Mouse (Mus musculus): ENCODE data around the gene Abcg2.
A peak's percentile ranks its signal among the peaks of the same experiment; 100 is the strongest.
"Not testable (repeated sequence)": the region's sequence is repeated elsewhere in the genome, so short reads cannot be mapped to it uniquely, and the experiment has no call there.

The Abcg2 gene

GRCm38 (mm10) chr6:58584223-58584622, at the start of gene Abcg2:
Gene Abcg2 (plus strand): TSS chr6:58584523.
- not testable (repeated sequence) for DNase-seq

- not testable (repeated sequence) for DNase-seq
These were observed 44.1 kb upstream of the Abcg2 start for GRCm38 (mm10) chr6:58540263-58540662.

GRCm38 (mm10) chr6:58542852-58543251, 41.5 kb upstream of the Abcg2 start:
- peak; percentile 42 for DNase-seq

- not testable (repeated sequence) for DNase-seq
These were observed 39.4 kb upstream of the Abcg2 start for GRCm38 (mm10) chr6:58544971-58545370.

GRCm38 (mm10) chr6:58546050-58546449, 38.3 kb upstream of the Abcg2 start:
- DNase-seq = not testable (repeated sequence)

- peak; percentile 70 for DNase-seq
These were observed 37.5 kb upstream of the Abcg2 start for GRCm38 (mm10) chr6:58546816-58547215.

GRCm38 (mm10) chr6:58553812-58554211, 30.5 kb upstream of the Abcg2 start:
- not testable (repeated sequence) for DNase-seq

GRCm38 (mm10) chr6:58593987-58594844, 9.9 kb downstream of the Abcg2 start:
- DNase-seq = not testable (repeated sequence)

- DNase-seq = peak; percentile 26
These were observed 11.4 kb downstream of the Abcg2 start for GRCm38 (mm10) chr6:58595639-58596293.

- peak; percentile 36 for DNase-seq
These were observed 12.0 kb downstream of the Abcg2 start for GRCm38 (mm10) chr6:58596294-58596653.

GRCm38 (mm10) chr6:58602119-58602518, 17.8 kb downstream of the Abcg2 start:
- DNase-seq = peak; percentile 59

- DNase-seq = not testable (repeated sequence)
These were observed 18.7 kb downstream of the Abcg2 start for GRCm38 (mm10) chr6:58602991-58603390.

- peak; percentile 36 for DNase-seq
These were observed 19.3 kb downstream of the Abcg2 start for GRCm38 (mm10) chr6:58603485-58604090.

GRCm38 (mm10) chr6:58606642-58607041, 22.3 kb downstream of the Abcg2 start:
- no peak for DNase-seq

- DNase-seq = no peak
These were observed 24.1 kb downstream of the Abcg2 start for GRCm38 (mm10) chr6:58608422-58608821.

GRCm38 (mm10) chr6:58609919-58610759, 25.8 kb downstream of the Abcg2 start:
- no peak for DNase-seq

- DNase-seq = no peak
These were observed 26.7 kb downstream of the Abcg2 start for GRCm38 (mm10) chr6:58610760-58611654.

GRCm38 (mm10) chr6:58624126-58624525, 39.8 kb downstream of the Abcg2 start:
- no peak for DNase-seq

GRCm38 (mm10) chr6:58629238-58629637, 44.9 kb downstream of the Abcg2 start:
- DNase-seq = no peak

GRCm38 (mm10) chr6:58632419-58632818, 48.1 kb downstream of the Abcg2 start:
- DNase-seq = no peak

- no peak for DNase-seq
These were observed 49.4 kb downstream of the Abcg2 start for GRCm38 (mm10) chr6:58633731-58634130.

- DNase-seq = no peak
These were observed 54.2 kb downstream of the Abcg2 start for GRCm38 (mm10) chr6:58638566-58638965.

Measured in lung, postnatal 10 days (tissue).